Mouse (Mus musculus): ENCODE results near the gene Irak2.

- no peak for TF ChIP-seq ZC3H11A (IDR thresholded peaks at IDR 0.05; ENCODE audit: low read depth, low read length)
- no peak for TF ChIP-seq POLR2AphosphoS2 (IDR thresholded peaks at IDR 0.05; ENCODE audit: low read depth, low read length)
- no peak for TF ChIP-seq ZKSCAN1 (IDR thresholded peaks at IDR 0.05; ENCODE audit: borderline replicate concordance, low read depth, low read length)
- TF ChIP-seq TCF12 (IDR thresholded peaks at IDR 0.05; ENCODE audit: low read depth, low read length): no peak
- no peak for TF ChIP-seq CTCF (conservative IDR thresholded peaks at IDR 0.05 in 1 of 2, IDR thresholded peaks at IDR 0.05 in 1 of 2; ENCODE audit: low read depth in 2 of 2, low read length in 2 of 2)
- TF ChIP-seq E2F4 (IDR thresholded peaks at IDR 0.05; ENCODE audit: insufficient replicate concordance, low read depth, low read length): no peak
- no peak for TF ChIP-seq POLR2A (IDR thresholded peaks at IDR 0.05; ENCODE audit: low read depth, low read length)
- TF ChIP-seq RCOR1 (conservative IDR thresholded peaks at IDR 0.05; ENCODE audit: low read depth, low read length): no peak
- TF ChIP-seq EP300 (IDR thresholded peaks at IDR 0.05; ENCODE audit: low read length): no peak
- no peak for TF ChIP-seq HCFC1 (IDR thresholded peaks at IDR 0.05; ENCODE audit: low read depth, low read length)
- no peak for TF ChIP-seq JUND (conservative IDR thresholded peaks at IDR 0.05; ENCODE audit: low read depth, low read length)
- TF ChIP-seq CHD1 (IDR thresholded peaks at IDR 0.05; ENCODE audit: low read depth, low read length): no peak
Observed at GRCm38 (mm10) chr6:113612258-113612969, 25.9 kb upstream of the Irak2 start.
